Mouse (Mus musculus): ENCODE results near the gene Sstr2. TPM values are rescaled to one million over a fixed set of nuclear protein-coding genes. Genes with fewer than 3 reads are reported as not detected.

The Sstr2 gene
- total and polyA plus RNA-seq, 3 experiments = 0.77 to 0.82 TPM; not detected in 1

DNA sequence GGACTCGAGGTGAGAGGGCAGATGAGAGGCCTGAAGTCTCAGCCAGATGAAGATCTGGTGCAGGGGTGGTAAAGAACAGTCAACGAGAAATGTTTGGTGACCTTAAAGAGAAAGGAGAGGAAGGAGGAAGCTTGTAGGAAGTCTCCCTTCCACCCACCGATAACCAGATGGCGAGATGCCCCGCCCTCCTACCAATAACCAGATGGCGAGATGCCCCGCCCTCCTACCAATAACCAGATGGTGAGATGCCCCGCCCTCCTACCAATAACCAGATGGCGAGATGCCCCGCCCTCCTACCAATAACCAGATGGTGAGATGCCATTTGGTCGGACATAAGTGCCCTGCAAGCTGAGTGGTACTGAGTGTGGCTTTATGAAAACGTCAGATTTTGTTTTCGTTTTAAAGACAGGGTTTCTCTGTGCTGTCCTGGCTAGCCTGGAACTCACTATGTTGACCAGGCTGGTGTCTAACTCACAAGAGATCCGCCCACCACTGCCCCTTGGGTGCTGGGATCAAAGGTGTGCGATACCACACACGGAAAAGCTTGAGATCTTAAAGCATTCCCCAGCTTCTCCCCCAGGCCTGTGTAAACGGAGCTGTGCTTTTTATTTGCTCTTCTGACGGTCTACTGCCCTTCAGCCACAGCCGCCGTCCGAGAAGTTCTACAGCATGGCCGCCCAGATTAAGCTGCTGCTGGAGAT lies 32.2 kb downstream of the Sstr2 start:
- H3K9ac ChIP-seq (ENCODE audit: control insufficient read depth, low read depth, low read length, poor library complexity, severe bottlenecking) = no peak overlapping the region
- H3K27me3 ChIP-seq (ENCODE audit: control insufficient read depth in 1 of 2, insufficient read depth in 2 of 2, low read length in 2 of 2) = no peaks in the 10 kb centered on the region
- TF ChIP-seq ZC3H11A (IDR thresholded peaks at IDR 0.05; ENCODE audit: low read depth, low read length) (no peak), MAFK (IDR thresholded peaks at IDR 0.05; ENCODE audit: borderline replicate concordance, low read depth, low read length) (no peak), MYC (IDR thresholded peaks at IDR 0.05; ENCODE audit: low read depth, low read length) (no peak), TAL1 (IDR thresholded peaks at IDR 0.05; ENCODE audit: low read length) (0 out of 2 replicates have a peak, but pooled peaks have one; percentile 17)
- H3K9me3 ChIP-seq (replicated peaks; ENCODE audit: insufficient read depth, low read length) = no peaks in the 10 kb centered on the region
- H3K79me2 ChIP-seq (ENCODE audit: control insufficient read depth, insufficient read depth, low read length, poor library complexity) = peaks cover 11% of the 10 kb centered on the region
- peak; percentile 45 for DNase-seq (ENCODE audit: low read depth, low spot score)
- H3K36me3 ChIP-seq (ENCODE audit: control insufficient read depth in 1 of 2, insufficient read depth in 2 of 2, low read length in 2 of 2) = peaks cover 7 to 18% of the 10 kb centered on the region in 2 experiments; a peak in 3 of 4 replicates
- peak overlapping the region; percentile 31; the same call in 1 of the 2 replicates for H3K27ac ChIP-seq (ENCODE audit: control insufficient read depth, low read depth, low read length)
- no peak overlapping the region; a peak in 1 of 4 replicates for H3K4me3 ChIP-seq (ENCODE audit: control insufficient read depth in 1 of 2, insufficient read depth in 1 of 2, low read depth in 2 of 2, low read length in 2 of 2)
- peaks cover 7 to 24% of the 10 kb centered on the region in 2 experiments for H3K4me1 ChIP-seq (ENCODE audit: control insufficient read depth in 1 of 2, insufficient read depth in 2 of 2, low read length in 2 of 2)

DNA sequence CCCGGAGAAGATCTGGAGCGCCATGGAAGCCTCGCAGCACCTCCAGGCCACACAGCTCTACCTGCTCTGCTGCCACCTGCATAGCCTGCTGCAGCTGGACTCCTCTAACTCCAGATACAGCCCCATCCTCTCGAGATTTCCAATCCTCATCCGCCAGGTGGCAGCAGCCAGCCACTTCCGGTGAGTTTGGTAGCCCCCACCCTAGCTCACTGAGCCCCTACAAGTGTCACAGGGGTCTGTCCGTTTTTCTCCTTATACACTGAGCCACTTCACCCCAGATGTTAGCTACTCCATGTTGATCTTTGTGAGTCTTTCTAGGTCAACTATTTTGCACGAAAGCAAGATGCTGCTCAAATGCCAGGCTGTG lies 32.7 kb downstream of the Sstr2 start:
- H3K27me3 ChIP-seq (ENCODE audit: control insufficient read depth in 1 of 2, insufficient read depth in 2 of 2, low read length in 2 of 2) = no peaks in the 10 kb centered on the region
- H3K9me3 ChIP-seq (replicated peaks; ENCODE audit: insufficient read depth, low read length) = no peaks in the 10 kb centered on the region
- no peak overlapping the region for H3K27ac ChIP-seq (ENCODE audit: control insufficient read depth, low read depth, low read length)
- TF ChIP-seq ELF1 (IDR thresholded peaks at IDR 0.05; ENCODE audit: low read depth, low read length) = no peak
- no peak for TF ChIP-seq RAD21 (IDR thresholded peaks at IDR 0.05; ENCODE audit: low read depth, low read length)
- TF ChIP-seq JUND (IDR thresholded peaks at IDR 0.05; ENCODE audit: low read depth, low read length) = no peak
- no peak for TF ChIP-seq ETS1 (IDR thresholded peaks at IDR 0.05; ENCODE audit: low read depth, low read length)
- no peak for TF ChIP-seq BHLHE40 (IDR thresholded peaks at IDR 0.05; ENCODE audit: borderline replicate concordance, low read depth, low read length)
- TF ChIP-seq ZNF384 (IDR thresholded peaks at IDR 0.05; ENCODE audit: low read depth, low read length) = no peak
- TF ChIP-seq ZMIZ1 (IDR thresholded peaks at IDR 0.05; ENCODE audit: low read depth, low read length) = no peak
- TF ChIP-seq CTCF (IDR thresholded peaks at IDR 0.05 in 2 of 3, conservative IDR thresholded peaks at IDR 0.05 in 1 of 3; ENCODE audit: control insufficient read depth in 1 of 3, insufficient read depth in 1 of 3, low read depth in 2 of 3, low read length in 3 of 3, poor library complexity in 1 of 3, severe bottlenecking in 1 of 3) = peak in 2 of 3 experiments; percentile 18 to 47; a peak in 4 of 6 replicates
- no peak overlapping the region for H3K4me3 ChIP-seq (ENCODE audit: control insufficient read depth in 1 of 2, insufficient read depth in 1 of 2, low read depth in 2 of 2, low read length in 2 of 2)
- DNase-seq (ENCODE audit: low read depth, low spot score) = no peak
- H3K4me1 ChIP-seq (ENCODE audit: control insufficient read depth in 1 of 2, insufficient read depth in 2 of 2, low read length in 2 of 2) = peaks cover 7 to 24% of the 10 kb centered on the region in 2 experiments
- H3K9ac ChIP-seq (ENCODE audit: control insufficient read depth, low read depth, low read length, poor library complexity, severe bottlenecking) = no peak overlapping the region
- peaks cover 11% of the 10 kb centered on the region for H3K79me2 ChIP-seq (ENCODE audit: control insufficient read depth, insufficient read depth, low read length, poor library complexity)
- peaks cover 9 to 18% of the 10 kb centered on the region in 2 experiments; a peak in 3 of 4 replicates for H3K36me3 ChIP-seq (ENCODE audit: control insufficient read depth in 1 of 2, insufficient read depth in 2 of 2, low read length in 2 of 2)

DNA sequence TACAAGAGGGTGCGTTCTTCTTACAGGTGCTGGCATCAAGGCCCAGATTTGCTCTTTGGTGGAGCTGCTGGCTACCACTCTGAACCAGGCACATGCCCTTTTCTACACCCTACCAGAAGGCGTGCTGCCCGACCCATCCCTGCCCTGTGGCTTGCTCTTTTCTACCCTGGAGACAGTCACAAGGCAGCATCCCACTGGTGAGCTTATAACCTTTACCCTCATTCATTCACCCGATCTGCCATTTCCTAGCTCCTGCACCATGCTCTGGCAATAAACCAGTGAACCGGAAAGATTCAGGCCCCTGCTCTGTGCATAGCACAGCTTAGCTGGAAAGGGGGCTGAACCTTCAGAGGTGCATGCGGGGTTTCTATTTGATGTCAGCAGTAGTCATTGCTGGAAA lies 33.4 kb downstream of the Sstr2 start:
- Histone ChIP-seq H3K4me3 (ENCODE audit: control insufficient read depth in 1 of 2, insufficient read depth in 1 of 2, low read depth in 2 of 2, low read length in 2 of 2) (no peak overlapping the region), H3K27ac (ENCODE audit: control insufficient read depth, low read depth, low read length) (no peak overlapping the region), H3K9ac (ENCODE audit: control insufficient read depth, low read depth, low read length, poor library complexity, severe bottlenecking) (no peak overlapping the region), H3K4me1 (ENCODE audit: control insufficient read depth in 1 of 2, insufficient read depth in 2 of 2, low read length in 2 of 2) (peaks cover 7 to 24% of the 10 kb centered on the region in 2 experiments), H3K79me2 (ENCODE audit: control insufficient read depth, insufficient read depth, low read length, poor library complexity) (peaks cover 11% of the 10 kb centered on the region), H3K9me3 (replicated peaks; ENCODE audit: insufficient read depth, low read length) (no peaks in the 10 kb centered on the region), H3K36me3 (ENCODE audit: control insufficient read depth in 1 of 2, insufficient read depth in 2 of 2, low read length in 2 of 2) (peaks cover 12 to 18% of the 10 kb centered on the region in 2 experiments; a peak in 3 of 4 replicates), H3K27me3 (ENCODE audit: control insufficient read depth in 1 of 2, insufficient read depth in 2 of 2, low read length in 2 of 2) (no peaks in the 10 kb centered on the region)
- TF ChIP-seq ZNF384 (IDR thresholded peaks at IDR 0.05; ENCODE audit: low read depth, low read length) = no peak
- TF ChIP-seq MAFK (IDR thresholded peaks at IDR 0.05; ENCODE audit: borderline replicate concordance, low read depth, low read length) = no peak
- no peak for TF ChIP-seq MYB (IDR thresholded peaks at IDR 0.05; ENCODE audit: low read depth, low read length)
- TF ChIP-seq NRF1 (IDR thresholded peaks at IDR 0.05; ENCODE audit: insufficient read depth, low read depth, low read length, poor library complexity, severe bottlenecking) = no peak
- TF ChIP-seq ETS1 (IDR thresholded peaks at IDR 0.05; ENCODE audit: low read depth, low read length) = no peak
- DNase-seq (ENCODE audit: low read depth, low spot score) = no peak

Measured in MEL (cell line).